Mouse (Mus musculus) testis, adult 2 months (tissue): ENCODE results near the gene Cav3. TPM values are rescaled to one million over a fixed set of nuclear protein-coding genes. Genes with fewer than 3 reads are reported as not detected.

ENCODE experiments used
- H3K27ac ChIP-seq: fragments of 200-500 bp; 2 replicates; pipeline ENCODE4 v1.5.1; 2012; ENCODE audit warnings: low read depth, low read length; ENCODE audit not compliant: control insufficient read depth, insufficient read depth
- H3K27me3 ChIP-seq: fragments of 200-500 bp; 2 replicates; pipeline ENCODE4 v1.6.1; 2012; ENCODE audit warnings: mild to moderate bottlenecking, low read length, moderate library complexity; ENCODE audit not compliant: control insufficient read depth, insufficient read depth
- H3K36me3 ChIP-seq: fragments of 200-500 bp; 2 replicates; pipeline ENCODE4 v1.6.1; 2012; ENCODE audit warnings: mild to moderate bottlenecking, low read length; ENCODE audit not compliant: control insufficient read depth, insufficient read depth
- H3K4me1 ChIP-seq: fragments of 200-500 bp; 2 replicates; pipeline ENCODE4 v1.6.1; 2012; ENCODE audit warnings: low read length; ENCODE audit not compliant: control insufficient read depth, insufficient read depth
- H3K4me3 ChIP-seq: fragments of 200-500 bp; 2 replicates; pipeline ENCODE4 v1.5.1; 2012; ENCODE audit warnings: low read depth, mild to moderate bottlenecking, low read length, moderate library complexity, mixed read lengths; ENCODE audit not compliant: control insufficient read depth
- CTCF ChIP-seq: fragments of 200-500 bp; IDR thresholded peaks from 2 replicates; pipeline ENCODE4 v1.5.1; 2012; ENCODE audit warnings: low read depth, mild to moderate bottlenecking, inconsistent platforms, low read length, moderate library complexity; ENCODE audit not compliant: control insufficient read depth, insufficient read depth, insufficient replicate concordance
- POLR2A ChIP-seq: fragments of 200-500 bp; IDR thresholded peaks from 2 replicates; pipeline ENCODE4 v1.6.1; 2012; ENCODE audit warnings: low read depth, mild to moderate bottlenecking, inconsistent platforms, low read length, moderate library complexity; ENCODE audit not compliant: control insufficient read depth
- polyA plus RNA-seq: library from polyadenylated mRNA; depleted of rRNA; stranded (reverse); fragments of >200 nt; gene quantifications from 2 replicates; pipeline ENCODE4 v1.2.3, GENCODE M21; 2012; rRNA removed

Gene Cav3
- polyA plus RNA-seq, 1 experiment: 0.17 TPM

DNA sequence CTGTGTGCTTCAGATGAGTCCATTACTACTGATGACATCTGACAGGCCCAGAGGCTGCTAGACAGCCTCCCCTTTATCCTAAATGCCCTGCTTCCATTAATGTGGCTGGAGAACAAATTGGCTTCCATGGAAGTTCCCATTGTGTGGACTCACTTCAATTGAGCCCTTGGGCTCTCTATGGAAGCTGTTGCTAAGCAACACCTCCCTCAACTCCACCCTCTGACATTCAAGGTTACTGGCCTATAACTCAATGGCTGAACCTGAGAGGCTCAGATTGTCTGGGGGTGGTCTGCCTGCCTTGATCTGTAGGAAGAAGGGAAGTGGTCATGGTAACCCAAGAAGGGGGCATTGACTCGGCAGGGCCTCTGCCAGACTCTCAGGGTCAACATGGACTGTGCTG lies 57.2 kb downstream of the Cav3 start:
- Histone ChIP-seq H3K4me3 (no peak overlapping the region), H3K4me1 (no peaks in the 10 kb centered on the region), H3K27ac (no peak overlapping the region), H3K27me3 (no peaks in the 10 kb centered on the region), H3K36me3 (no peaks in the 10 kb centered on the region)
- TF ChIP-seq CTCF: no peak
- TF ChIP-seq POLR2A: no peak

DNA sequence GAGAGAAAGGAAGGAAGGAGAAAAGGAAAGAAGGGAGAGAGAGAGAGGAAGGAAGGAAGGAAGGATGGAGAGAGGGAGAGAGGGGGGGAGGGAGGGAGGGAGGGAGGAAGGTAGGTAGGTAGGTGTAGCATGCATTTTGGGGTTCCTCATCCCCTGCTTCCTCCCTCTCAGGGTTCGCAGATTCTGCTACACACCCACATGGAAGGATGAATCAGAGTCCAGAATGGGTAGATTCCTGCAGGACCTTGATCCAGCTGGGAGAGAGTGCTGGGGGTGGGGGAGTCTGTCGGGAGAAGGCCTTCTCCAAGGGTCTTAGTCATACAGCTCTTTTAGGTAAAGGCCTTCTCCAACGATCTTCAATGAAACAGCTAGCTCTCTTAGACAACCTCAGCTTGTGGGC lies 58.3 kb downstream of the Cav3 start:
- no peaks in the 10 kb centered on the region for H3K36me3 ChIP-seq
- H3K4me1 ChIP-seq: no peaks in the 10 kb centered on the region
- H3K27me3 ChIP-seq: no peaks in the 10 kb centered on the region
- TF ChIP-seq POLR2A (no peak), CTCF (no peak)
- H3K4me3 ChIP-seq: no peak overlapping the region
- H3K27ac ChIP-seq: no peak overlapping the region

DNA sequence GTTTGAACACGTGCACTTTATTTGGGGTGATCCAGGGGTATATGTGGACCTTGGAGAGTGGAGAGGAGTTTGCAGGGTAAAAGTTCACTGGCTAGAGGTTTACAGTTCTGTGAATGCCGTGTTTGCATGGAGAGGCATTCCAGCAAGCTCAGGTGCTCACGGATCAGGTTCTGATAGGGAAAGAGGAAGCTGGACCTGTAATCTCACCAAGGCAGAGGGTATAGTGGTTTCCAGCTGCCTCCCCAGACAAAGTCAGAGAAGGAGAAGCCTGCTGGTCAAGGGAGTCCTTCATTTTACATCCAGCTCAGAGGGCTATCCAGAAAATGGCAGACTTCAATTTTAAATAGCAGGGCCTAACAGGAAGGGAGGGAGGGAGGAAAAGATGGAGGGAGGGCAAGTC lies 58.7 kb downstream of the Cav3 start:
- Histone ChIP-seq H3K27ac (no peak overlapping the region), H3K4me3 (no peak overlapping the region), H3K36me3 (no peaks in the 10 kb centered on the region), H3K27me3 (no peaks in the 10 kb centered on the region), H3K4me1 (no peaks in the 10 kb centered on the region)
- TF ChIP-seq POLR2A (no peak), CTCF (no peak)

Other genes with a start within 250 kb of the Cav3 start
- gene Lmcd1, start 185.7 kb upstream of the Cav3 start, polyA plus RNA-seq: 1.2 and 1.4 TPM in 2 replicates
- gene Ssu2, start 71.5 kb upstream of the Cav3 start, polyA plus RNA-seq: 3.3 and 3.7 TPM in 2 replicates
- 2.5 and 2.6 TPM in 2 replicates for gene Oxtr, start 30.4 kb downstream of the Cav3 start, polyA plus RNA-seq
- gene Rad18, start 237.2 kb downstream of the Cav3 start, polyA plus RNA-seq: 21.1 and 24.1 TPM in 2 replicates